Mouse (Mus musculus) cerebellum, adult 2 months (tissue): ENCODE data around the gene Tbc1d9b.

Experiments used
- CTCF ChIP-seq: fragments of 200-500 bp; IDR thresholded peaks from 2 replicates; pipeline ENCODE4 v1.5.1; 2011; ENCODE audit warnings: low read depth, mild to moderate bottlenecking, control low read depth, low read length, moderate library complexity, borderline replicate concordance; ENCODE audit not compliant: insufficient read depth
- POLR2A ChIP-seq: fragments of 200-500 bp; IDR thresholded peaks from 2 replicates; pipeline ENCODE4 v1.6.1; 2011; ENCODE audit warnings: low read length, control low read depth, borderline replicate concordance; ENCODE audit not compliant: insufficient read depth

- no peak for TF ChIP-seq CTCF
- no peak for TF ChIP-seq POLR2A
Measured at GRCm38 (mm10) chr11:50089840-50090239, 41.4 kb upstream of the Tbc1d9b start.
